Mouse (Mus musculus) erythroblast, embryonic 14.5 days (primary cell): ENCODE data around the gene Gm28305.

Experiments
- GATA1 ChIP-seq: IDR thresholded peaks from 2 replicates; pipeline ENCODE4 v1.6.1; 2012; ENCODE audit warnings: low read length, inconsistent platforms, mixed read lengths
- TAL1 ChIP-seq: IDR thresholded peaks from 3 replicates; pipeline ENCODE4 v1.6.1; 2012; ENCODE audit warnings: low read length, inconsistent platforms, mixed read lengths

DNA sequence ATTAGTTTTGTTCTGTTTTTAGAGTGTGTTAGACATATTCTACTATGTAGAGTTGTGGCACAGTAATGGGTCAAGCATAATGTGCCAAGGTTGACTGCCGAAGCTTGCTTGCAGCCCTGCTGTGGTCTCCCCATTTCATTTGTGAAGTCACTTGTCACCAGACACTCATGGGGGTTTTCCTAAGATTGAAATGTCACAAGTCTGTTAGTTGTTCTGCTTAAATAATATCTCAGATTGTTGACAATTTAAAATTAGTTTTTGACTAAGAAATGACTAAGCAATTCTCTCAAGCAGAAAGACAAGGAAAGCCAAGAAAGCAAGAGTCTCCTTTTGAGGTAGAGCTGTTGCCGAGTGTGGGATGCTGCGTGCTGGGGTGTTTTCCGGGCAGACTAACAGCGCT, 52.5 kb downstream of the Gm28305 start:
- no peak for TF ChIP-seq TAL1
- TF ChIP-seq GATA1, result no peak
